Mouse (Mus musculus) T-helper 1 cell (primary cell): ENCODE results near the gene Gm21974.
"Not testable (repeated sequence)": the region's sequence is repeated elsewhere in the genome, so short reads cannot be mapped to it uniquely, and the experiment has no call there.

Source experiments
- in situ Hi-C: fragments of 300-600 bp; cut with MboI, MseI; formaldehyde crosslinking; loops from one replicate; pipeline ENCODE4 v1.15.1; 2025; ENCODE audit warnings: high pct_unique_total_duplicates

The Gm21974 gene

DNA sequence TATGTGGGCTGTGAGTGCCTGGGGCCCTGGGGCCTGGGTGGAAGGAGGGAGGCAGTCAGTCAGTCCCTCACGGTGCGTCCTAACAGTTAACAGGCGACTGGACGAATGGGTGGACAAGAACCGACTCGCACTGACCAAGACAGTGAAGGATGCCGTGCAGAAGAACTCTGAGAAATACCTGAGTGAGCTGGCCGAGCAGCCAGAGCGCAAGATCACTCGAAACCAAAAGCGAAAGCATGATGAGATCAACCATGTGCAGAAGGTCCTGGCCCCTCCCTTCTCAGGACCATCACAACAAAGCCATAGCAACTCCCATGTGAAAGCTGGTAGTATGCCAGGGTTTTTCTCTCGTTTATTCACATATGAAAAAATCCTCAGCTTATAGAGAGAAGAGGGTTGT is 20.0 kb upstream of the Gm21974 start:
- in situ Hi-C loops = no loop called here

DNA sequence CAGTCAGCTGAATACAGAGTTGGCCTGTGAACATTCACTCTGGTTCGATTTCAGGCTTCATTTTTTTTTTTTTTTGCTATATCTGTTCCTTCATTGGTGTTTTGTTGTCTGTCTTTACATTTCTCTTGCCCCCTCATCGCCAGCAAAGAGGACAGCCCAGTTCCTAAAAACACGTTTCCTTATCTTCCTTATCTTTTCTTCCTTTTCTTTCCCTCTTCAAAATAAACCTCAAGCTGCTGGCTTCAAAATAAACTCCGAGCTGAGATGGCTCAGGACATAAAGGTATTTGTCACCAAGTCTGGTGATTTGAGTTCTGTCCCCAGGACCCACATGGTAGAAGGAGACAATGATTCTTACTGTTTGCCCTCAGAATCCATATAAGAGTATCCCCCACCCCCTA is 17.7 kb upstream of the Gm21974 start:
- in situ Hi-C loops = no loop called here

DNA sequence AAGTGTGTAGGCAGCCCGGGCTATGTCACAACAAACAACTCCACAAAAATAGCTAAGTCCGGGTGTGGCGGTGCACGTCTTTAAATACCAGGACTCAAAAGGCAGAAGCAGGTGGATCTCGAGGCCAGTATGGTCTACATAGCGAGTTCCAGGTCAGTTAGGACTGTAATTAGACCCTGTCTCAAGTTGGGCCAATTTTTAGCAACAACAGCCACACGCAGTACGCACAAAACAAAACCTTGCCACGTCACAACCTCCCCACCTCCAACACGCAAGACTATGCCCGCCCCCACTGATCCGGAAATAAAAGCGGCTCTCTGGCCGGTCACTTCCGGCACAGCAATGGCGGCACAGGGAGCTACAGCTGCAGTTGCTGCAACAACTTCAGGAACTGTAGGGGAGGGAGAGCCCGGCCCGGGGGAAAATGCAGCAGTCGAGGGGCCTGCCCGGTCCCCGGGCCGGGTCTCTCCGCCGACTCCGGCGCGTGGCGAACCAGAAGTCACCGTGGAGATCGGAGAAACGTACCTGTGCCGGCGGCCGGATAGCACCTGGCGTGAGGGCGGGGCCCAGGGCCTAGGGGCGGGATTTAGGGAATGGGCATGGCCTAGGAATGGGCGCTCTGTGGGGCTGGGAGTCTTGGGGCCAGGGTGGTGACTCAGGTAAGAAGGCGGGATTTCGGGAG is 17.1 kb upstream of the Gm21974 start, which contains the start of gene Kat8:
Gene Kat8, plus strand, starts transcription at position 327 of the 682 bp plus-strand sequence.
- in situ Hi-C loops = no loop called here

DNA sequence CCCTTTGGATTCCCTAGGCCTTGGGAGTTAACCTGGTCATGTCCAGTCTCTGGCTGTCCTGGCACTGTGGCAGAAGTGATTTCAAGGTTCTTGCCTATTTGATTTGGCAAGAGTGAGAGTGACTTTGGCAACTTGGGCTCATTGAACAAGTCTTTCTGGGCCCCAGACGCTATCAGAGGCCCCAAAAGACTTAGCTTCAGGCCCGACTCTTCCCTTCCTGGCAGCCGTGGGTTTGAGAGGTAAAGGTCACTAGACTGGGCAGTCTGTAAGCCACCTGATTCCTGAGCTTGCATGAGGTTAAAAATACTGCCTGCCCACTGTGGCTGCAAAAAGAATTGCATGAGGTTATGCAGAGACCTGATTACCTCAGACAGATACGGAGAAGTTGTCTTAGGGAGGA is 13.4 kb upstream of the Gm21974 start:
- in situ Hi-C loops = no loop called here

DNA sequence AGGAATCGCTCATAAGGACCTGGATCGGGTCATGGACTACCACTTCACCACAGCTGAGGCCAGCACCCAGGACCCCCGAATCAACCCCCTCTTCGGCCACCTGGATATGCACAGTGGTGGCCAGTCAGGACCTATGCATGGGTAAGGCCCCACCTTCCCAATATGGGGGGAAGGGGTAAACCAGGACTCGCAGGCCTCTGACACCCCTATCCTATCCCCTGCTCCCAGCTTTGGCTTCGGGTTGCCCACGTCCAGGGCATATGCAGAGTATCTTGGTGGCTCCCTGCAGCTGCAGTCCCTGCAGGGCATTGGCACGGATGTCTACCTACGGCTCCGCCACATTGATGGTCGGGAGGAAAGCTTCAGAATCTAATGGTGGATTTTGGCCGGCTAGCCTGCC is 12.7 kb upstream of the Gm21974 start:
- in situ Hi-C loops = no loop called here

DNA sequence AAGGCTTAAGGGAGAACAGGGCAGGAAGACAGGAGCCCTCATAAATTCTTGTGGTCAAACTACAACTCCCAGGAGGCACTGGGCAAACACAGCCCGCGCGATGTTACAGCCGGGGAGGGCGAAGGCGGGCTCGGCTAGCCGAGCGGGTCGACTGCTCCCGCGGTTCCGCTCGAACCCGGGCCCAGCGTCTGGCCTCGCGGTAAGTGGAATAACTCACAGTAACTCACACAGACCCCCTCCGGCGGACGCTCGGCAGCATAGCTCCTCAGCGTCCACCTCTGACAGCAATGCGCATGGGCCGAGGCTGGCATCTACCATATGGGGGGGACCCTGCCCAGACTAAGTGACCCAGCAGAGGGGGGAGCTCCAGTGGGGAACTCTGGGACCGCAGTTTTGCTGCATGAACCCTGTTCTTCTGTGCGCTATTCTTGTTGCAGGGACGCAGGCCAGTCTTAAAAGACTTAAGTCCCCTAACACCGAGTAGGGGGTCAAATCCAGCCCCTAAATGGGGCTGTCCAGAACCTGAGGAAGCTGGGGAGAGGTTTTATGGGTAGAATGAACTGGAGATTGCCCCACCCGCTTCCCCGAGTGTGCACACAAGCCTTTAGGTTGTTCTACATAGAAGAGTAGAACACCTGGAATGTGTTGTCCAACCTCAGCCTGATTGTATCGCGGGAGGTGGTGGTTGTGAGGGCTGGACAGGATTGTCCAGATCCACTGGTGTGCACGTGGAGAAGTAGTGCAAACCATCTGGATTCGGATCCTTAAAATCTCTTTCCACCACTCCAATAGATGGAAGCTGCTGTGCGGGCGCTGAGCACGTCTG is 8.9 kb upstream of the Gm21974 start, which contains the start of gene Bckdk:
Gene Bckdk, plus strand, starts transcription at position 112 of the 826 bp plus-strand sequence.
- in situ Hi-C loops = no loop called here

DNA sequence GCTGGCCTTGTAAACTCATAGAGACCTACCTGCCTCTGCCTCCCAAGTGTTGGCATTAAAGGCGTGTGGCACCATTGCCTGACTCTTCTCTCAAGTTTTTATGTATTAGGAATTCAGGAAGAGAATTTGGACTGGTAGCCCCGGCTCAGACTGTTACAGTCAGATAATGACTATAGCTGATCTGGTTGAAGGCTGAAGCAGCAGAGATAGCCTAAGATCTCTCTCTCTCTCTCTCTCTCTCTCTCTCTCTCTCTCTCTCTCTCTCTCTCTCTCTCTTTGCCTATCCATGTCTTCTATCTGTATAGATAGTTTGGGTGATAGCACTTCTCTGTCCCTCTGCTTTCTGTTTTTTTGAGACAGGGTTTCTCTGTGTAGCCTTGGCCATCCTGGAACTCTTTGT is 6.5 kb upstream of the Gm21974 start:
- in situ Hi-C loops = no loop called here

DNA sequence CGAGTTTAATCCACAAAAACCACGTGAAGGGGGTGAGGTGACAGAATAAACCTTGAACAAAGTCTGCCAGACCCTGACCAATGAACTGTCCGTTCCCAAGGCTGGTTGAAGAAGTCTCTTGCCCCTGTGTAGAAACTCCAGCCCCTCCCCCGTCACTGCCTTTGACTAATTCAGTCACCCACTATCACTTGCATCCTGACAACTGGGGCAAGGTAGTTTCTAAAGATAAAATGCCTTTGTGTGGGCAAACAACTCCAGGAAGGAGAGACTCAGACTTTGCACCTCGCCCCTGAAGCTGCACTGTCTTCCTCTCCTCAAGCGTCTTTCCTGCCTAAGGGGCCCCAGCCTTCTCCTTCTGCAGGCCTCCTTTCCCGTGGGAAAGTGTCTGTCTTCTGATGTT is 4.7 kb upstream of the Gm21974 start:
- in situ Hi-C loops = no loop called here

DNA sequence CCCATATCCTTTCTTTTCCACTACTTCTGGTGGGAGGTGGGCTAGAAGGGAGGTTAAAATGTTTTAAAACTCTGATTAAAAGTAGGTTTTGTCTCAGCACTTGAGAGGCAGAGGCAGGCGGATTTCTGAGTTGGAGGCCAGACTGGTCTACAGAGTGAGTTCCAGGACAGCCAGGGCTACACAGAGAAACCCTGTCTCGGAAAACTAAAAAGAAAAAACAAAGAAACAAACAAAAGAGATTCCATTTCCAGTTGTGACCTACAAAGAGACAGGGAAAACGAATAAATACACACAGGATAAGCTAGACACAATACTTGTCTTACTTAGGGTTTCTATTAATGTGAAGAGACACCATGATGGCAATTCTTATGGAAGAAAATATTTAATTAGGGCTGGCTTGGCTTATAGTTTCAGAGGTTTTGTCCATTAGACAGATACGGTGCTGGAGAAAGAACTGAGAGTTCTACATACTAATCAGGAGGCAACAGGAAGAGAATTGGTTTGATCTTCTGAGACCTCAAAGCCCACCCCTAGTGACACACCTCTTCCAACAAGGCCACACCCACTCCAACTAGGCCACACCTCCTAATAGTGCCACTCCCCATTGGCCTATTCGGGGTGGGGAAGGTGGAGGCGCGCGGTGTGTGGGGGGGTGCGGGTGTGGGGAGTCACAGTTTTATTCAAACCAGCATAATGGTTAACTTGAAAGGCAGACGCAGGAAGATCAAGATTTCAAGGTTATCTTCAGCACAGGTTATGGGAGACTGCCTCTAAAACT is 3.1 kb upstream of the Gm21974 start:
- in situ Hi-C loops = no loop called here

DNA sequence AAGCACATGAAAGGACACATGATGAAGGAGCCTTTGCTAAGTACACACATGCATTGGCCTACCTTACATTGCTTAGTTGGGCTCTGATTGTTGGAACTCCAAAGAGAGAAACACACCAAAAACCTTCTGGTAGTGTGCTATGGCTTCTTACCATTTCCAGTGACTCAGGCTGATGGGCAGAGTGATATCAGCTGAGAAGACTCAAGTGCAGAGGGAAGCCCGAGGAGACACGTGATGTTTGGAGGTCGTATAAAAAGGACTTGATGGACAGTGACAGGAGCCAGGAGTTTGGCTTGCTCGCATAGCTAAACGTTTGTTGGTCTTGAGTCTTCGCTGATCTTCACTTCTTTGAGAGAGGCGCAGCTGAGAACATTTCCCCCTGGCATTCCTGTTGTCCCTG is 2.3 kb upstream of the Gm21974 start:
- in situ Hi-C loops = no loop called here

DNA sequence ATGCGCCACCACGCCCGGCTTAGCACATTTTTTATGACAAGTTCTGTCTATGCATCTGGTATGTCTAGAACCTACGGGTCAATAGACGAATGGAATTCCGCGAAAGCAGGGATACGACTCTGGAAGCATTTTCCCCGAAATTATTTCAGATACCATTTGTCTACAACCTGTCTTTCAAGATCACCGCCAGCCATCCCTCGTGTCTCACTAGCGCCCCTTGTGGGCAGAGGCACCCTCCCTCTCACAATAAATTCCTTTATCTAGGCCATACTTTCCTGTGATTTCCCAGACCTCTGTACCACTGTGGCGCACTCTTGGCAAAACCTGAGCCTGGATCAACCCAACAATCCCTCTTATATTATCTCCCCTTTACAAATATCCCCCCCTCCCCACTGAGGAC is 1.1 kb upstream of the Gm21974 start:
- in situ Hi-C loops = no loop called here

DNA sequence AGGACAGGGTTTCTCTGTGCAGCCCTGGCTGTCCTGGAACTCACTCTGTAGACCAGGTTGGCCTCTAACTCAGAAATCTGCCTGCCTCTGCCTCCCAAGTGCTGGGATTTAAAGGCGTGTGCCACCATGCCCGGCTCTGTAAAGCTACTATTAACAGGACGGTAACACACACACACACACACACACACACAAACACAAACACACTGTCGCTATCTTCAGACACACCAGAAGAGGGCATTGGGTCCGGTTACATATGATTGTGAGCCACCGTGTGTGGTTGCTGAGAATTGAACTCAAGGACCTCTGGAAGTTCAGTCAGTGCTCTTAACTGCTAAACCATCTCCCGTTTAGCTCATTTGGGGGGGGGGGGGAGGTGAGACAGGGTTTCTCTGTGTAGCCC is 637 bp upstream of the Gm21974 start:
- in situ Hi-C loops = not testable (repeated sequence)

DNA sequence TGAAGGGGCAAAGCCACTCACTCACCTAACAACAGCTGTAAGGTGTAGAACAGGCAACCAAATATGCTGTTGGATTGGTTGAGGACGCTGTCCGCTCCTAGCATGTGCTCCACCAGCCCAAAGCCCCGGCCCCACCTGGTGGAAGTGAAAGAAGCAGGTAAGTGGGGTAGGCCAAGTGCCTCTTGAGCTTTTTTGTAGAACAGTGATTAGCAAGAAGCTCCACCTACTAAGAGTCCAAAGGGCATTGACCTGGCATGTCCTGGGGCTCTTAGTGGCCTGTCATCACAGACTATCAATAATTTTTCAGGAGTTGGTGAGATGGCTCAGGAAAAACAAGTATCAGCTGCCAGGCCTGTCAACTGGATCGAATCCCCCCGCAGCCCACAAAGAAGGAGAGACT is 774 bp downstream of the Gm21974 start:
- in situ Hi-C loops = no loop called here

DNA sequence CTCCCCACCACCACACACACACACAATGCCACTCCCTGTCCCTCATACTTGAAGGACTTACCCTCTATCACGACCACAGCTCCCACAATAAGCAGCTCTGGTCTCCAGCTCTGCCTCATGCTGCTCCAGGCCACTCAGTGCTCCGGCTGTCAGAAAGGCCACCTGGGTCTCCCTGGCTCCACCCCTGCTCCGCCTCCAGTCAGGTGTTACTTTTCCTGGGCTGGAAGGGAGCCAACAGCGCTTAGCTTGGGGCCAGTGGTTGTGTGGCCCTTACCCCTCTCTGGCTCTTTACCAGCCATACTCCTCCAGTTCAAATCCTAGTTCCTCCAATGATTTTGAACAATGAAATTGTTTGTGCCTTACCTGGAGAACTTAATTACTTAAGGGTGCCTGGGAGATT is 4.5 kb downstream of the Gm21974 start, which contains the start of gene Prss53:
Gene Prss53, minus strand, starts transcription at position 173 of the 400 bp plus-strand sequence.
- in situ Hi-C loops = no loop called here

DNA sequence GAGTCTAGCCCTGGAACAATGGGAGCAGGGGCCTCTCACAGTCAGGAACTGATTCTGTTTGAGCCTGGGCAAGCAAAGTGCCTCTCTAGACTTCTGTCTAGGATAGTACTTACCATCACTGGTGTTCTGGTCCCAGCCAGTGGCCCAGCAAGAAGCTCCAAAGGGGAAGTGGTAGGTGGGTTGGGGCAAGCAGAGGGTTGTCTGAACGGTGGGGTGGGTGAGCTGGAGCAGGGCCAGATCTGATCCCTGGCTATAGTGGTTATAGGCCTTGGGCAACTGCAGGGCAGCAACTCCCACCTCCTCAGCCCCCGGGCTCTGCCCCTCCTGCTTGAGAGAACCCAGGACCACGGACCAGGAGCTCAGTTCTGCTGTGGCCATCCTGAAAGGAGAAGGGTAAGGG is 6.4 kb downstream of the Gm21974 start:
- in situ Hi-C loops = no loop called here

DNA sequence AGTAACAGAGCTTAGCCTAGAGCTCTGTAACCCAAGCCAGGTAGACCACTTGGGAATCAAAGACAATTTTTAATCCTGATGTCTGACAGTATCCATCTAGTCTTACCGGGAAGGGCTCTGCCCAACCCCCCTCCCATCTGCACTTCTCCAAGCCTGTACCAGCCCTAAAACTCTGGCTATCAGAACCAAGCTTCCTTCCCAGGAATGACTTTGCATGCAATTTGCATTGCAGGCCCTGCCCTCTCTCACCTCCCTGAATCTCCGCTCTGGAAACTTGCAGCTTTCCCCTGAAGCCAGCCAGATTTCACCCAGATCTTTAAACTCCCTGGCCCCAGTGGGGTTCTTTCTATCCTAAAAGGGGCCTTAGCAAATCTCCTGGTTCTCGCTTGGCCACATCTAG is 7.5 kb downstream of the Gm21974 start:
- in situ Hi-C loops = no loop called here

DNA sequence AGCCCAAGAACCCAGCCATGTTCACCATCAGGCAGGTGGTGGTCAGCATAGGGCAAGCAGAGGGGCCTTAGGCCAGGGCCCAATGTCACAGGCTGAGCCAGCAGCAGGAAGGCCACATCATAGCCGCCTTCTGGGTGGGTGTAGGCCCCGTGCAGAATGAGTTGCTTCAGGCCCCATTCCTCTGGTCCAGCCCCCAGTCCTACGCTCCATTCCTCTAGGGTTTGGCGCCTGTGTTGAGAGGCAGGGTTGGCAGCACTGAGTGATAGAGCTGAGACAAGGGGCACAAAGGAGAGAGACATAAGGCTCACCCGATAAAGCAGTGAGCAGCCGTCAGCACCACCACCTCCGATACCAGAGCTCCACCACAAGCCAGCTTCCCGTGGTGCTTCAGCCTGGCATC is 8.1 kb downstream of the Gm21974 start:
- in situ Hi-C loops = no loop called here

DNA sequence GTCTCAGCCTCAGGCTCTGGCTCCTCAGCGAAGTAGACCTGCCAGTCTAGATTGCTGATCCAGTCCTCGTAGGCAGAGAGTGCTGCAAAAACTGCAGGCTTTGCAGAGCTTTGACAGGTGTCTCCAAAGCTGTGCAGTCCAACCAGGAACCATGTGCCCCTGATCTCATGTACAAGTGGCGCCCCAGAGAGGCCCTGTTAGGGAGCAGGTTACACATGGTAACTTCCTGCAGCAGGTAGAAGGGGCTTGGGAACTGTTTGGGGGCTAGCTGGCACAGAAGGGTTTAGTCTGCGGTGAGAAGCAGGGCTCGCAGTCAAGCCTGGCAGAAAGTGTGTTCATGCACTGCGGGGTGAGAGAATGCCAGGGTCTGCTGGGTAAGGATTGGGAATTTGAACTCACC is 8.7 kb downstream of the Gm21974 start:
- in situ Hi-C loops = no loop called here

DNA sequence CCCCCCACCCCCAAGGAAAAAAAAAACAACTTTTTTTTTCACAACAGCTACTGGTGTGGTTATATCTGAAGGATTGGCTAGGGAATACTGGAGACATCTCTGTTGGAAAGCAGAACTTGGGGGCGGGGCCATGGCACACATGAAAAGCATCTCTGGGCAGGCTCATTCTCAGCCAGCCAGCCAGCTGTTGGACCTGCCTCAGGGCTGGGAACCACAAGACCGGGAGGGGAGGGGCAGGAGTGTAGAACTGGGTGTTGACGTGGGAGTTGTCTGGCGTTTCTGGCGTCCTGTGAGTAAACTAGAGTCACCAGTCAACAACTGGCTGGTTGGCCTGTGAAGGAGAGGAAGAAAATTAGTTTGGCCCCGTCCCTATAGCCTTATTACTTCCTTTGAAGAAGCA is 9.3 kb downstream of the Gm21974 start:
- in situ Hi-C loops = no loop called here

DNA sequence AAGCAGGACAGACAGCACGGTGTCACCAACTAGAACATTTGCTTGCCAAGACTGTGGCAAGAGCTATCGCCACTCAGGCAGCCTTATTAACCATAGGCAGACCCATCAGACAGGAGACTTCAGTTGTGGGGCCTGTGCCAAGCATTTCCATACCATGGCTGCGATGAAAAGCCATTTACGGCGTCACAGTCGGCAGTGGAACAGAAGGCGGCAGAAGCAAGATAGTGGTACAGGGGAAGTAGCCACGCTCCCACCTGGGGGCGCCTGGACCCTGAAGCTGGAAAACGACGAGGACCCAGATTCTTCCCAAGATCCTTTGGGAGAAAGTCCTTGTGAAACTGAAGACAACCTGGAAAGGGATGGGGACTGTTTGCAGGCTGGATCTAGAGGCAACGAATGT is 14.8 kb downstream of the Gm21974 start:
- in situ Hi-C loops = no loop called here

DNA sequence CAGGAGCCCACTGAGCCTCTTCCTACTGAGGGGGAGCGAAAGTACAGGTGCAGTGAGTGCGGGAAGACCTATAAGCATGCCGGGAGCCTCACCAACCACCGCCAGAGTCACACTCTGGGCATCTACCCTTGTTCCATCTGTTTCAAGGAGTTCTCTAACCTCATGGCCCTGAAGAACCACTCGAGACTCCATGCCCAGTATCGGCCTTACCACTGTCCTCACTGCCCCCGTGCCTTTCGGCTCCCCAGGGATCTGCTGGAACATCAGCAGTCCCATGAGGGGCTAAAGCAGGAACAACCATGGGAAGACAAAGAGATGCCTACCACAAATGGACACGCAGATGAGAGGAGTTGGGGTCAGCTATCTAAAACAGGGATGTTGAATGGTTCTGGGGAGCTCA is 16.0 kb downstream of the Gm21974 start:
- in situ Hi-C loops = no loop called here
